ENCODE assay signal across 23 mouse cellular contexts in genomic region chr17:48402751-48403150, GRCm38 (mm10). TPM values are rescaled to one million over a fixed set of nuclear protein-coding genes. Genes with fewer than 3 reads are reported as not detected.
DNase-seq lines count a peak whose midpoint lies in the region; ATAC-seq lines count a peak whose summit lies in the region.
"Had no signal": no experiment of that assay in that cellular context is flagged by ENCODE, and none has a peak within 500 bp of the region (broad histone marks: within the 10 kb centered on the region; RNA-seq: fewer than 3 reads in every experiment).

No protein-coding gene starts in this region.

- DNase-seq in kidney, adult 11 months: peak; percentile 27
- DNase-seq in kidney, adult 9 months: peak; percentile 69
- DNase-seq in kidney, postnatal 4 days: no peak
- DNase-seq in liver, embryonic 13.5 days: no peak
- DNase-seq in ovary, adult 18-20 months (ENCODE audit: low spot score): no peak
- DNase-seq: adrenal gland, adult 8-10 months; adrenal gland, postnatal 14 days; adrenal gland, postnatal 36 days; cerebellum, adult 11-12 months; cerebellum, adult 2 months; cerebellum, adult 9-10 months; cerebellum, postnatal 10 days; cerebellum, postnatal 25 days had no signal

- 84% methylated on average over 3 of the region's 3 CpGs for WGBS in kidney, embryonic 15.5 days
- WGBS in liver, embryonic 13.5 days (ENCODE audit: insufficient replicate concordance): 88% methylated on average over 3 of the region's 3 CpGs
- WGBS in liver, embryonic 12.5 days (ENCODE audit: insufficient replicate concordance): 80% methylated on average over 3 of the region's 3 CpGs

- H3K27me3 ChIP-seq in kidney, embryonic 15.5 days: no peaks in the 10 kb centered on the region
- no peaks in the 10 kb centered on the region for H3K27me3 ChIP-seq in liver, embryonic 13.5 days
- H3K27me3 ChIP-seq in liver, embryonic 12.5 days (replicated peaks): no peaks in the 10 kb centered on the region
- H3K27me3 ChIP-seq: embryonic facial prominence, embryonic 12.5 days; forebrain, embryonic 13.5 days; forebrain, embryonic 15.5 days; Patski had no signal

- peaks cover 34% of the 10 kb centered on the region for H3K36me3 ChIP-seq in kidney, embryonic 15.5 days
- peaks cover 61% of the 10 kb centered on the region for H3K36me3 ChIP-seq in liver, embryonic 13.5 days
- peaks cover 59% of the 10 kb centered on the region for H3K36me3 ChIP-seq in liver, embryonic 12.5 days

- no peak overlapping the region for H3K9ac ChIP-seq in kidney, embryonic 15.5 days
- H3K9ac ChIP-seq in liver, embryonic 13.5 days: peak overlapping the region; percentile 29
- H3K9ac ChIP-seq in liver, embryonic 12.5 days: no peak overlapping the region
- H3K9ac ChIP-seq: embryonic facial prominence, embryonic 12.5 days; forebrain, embryonic 13.5 days; forebrain, embryonic 15.5 days had no signal

- no peak for ATAC-seq in kidney, embryonic 15.5 days (replicated peaks; ENCODE audit: low FRiP score)
- no peak for ATAC-seq in liver, embryonic 13.5 days (ENCODE audit: low read depth)
- ATAC-seq in liver, embryonic 12.5 days: no peak
- ATAC-seq: activated CD4-positive, CD25-positive, alpha-beta regulatory T cell, adult 4 months; forebrain, embryonic 13.5 days; forebrain, embryonic 15.5 days; Patski had no signal

- no peak overlapping the region for H3K4me3 ChIP-seq in kidney, embryonic 15.5 days (replicated peaks)
- no peak overlapping the region for H3K4me3 ChIP-seq in liver, embryonic 13.5 days (replicated peaks)
- H3K4me3 ChIP-seq in liver, embryonic 12.5 days: no peak overlapping the region
- H3K4me3 ChIP-seq: embryonic facial prominence, embryonic 10.5 days; embryonic facial prominence, embryonic 12.5 days; forebrain, embryonic 13.5 days; forebrain, embryonic 15.5 days had no signal

- no peak overlapping the region for H3K4me2 ChIP-seq in kidney, embryonic 15.5 days
- no peak overlapping the region for H3K4me2 ChIP-seq in liver, embryonic 13.5 days
- no peak overlapping the region for H3K4me2 ChIP-seq in liver, embryonic 12.5 days
- H3K4me2 ChIP-seq: embryonic facial prominence, embryonic 12.5 days; forebrain, embryonic 13.5 days; forebrain, embryonic 15.5 days had no signal

- H3K9me3 ChIP-seq in kidney, embryonic 15.5 days (replicated peaks): no peaks in the 10 kb centered on the region
- no peaks in the 10 kb centered on the region for H3K9me3 ChIP-seq in liver, embryonic 13.5 days (replicated peaks)
- H3K9me3 ChIP-seq in liver, embryonic 12.5 days (replicated peaks): no peaks in the 10 kb centered on the region
- H3K9me3 ChIP-seq: embryonic facial prominence, embryonic 10.5 days; embryonic facial prominence, embryonic 12.5 days; forebrain, embryonic 13.5 days; forebrain, embryonic 15.5 days; G1E had no signal

- no peak overlapping the region for H3K27ac ChIP-seq in kidney, embryonic 15.5 days
- no peak overlapping the region for H3K27ac ChIP-seq in liver, embryonic 13.5 days
- H3K27ac ChIP-seq in liver, embryonic 12.5 days: no peak overlapping the region
- H3K27ac ChIP-seq: embryonic facial prominence, embryonic 10.5 days; embryonic facial prominence, embryonic 12.5 days; forebrain, embryonic 13.5 days; forebrain, embryonic 15.5 days had no signal

- H3K4me1 ChIP-seq in kidney, embryonic 15.5 days: peaks cover 9% of the 10 kb centered on the region
- peaks cover 70% of the 10 kb centered on the region for H3K4me1 ChIP-seq in liver, embryonic 13.5 days (replicated peaks)
- H3K4me1 ChIP-seq in liver, embryonic 12.5 days: peaks cover 68% of the 10 kb centered on the region

RNA-seq across cellular contexts. Expression of gene Nfya, which starts 7.0 kb away (rescaled TPM):
- polyA plus RNA-seq in kidney, embryonic 15.5 days (2015; fragmentation: Nextera tagmentation; extraction: Ambion mirVana): 15.8 and 17.8 TPM in 2 replicates
- polyA plus RNA-seq in liver, embryonic 13.5 days (2015; fragmentation: Nextera tagmentation; extraction: Ambion mirVana): 7.2 and 9.7 TPM in 2 replicates
- 10.9 and 11.3 TPM in 2 replicates for polyA plus RNA-seq in liver, embryonic 12.5 days (2016; fragmentation: Nextera tagmentation; extraction: Ambion mirVana)

RNA-seq across cellular contexts. Expression of gene Oard1, which starts 7.1 kb away (rescaled TPM):
- 72.4 and 74.9 TPM in 2 replicates for polyA plus RNA-seq in kidney, embryonic 15.5 days (2015; fragmentation: Nextera tagmentation; extraction: Ambion mirVana)
- polyA plus RNA-seq in liver, embryonic 13.5 days (2015; fragmentation: Nextera tagmentation; extraction: Ambion mirVana): 58.9 and 61.8 TPM in 2 replicates
- polyA plus RNA-seq in liver, embryonic 12.5 days (2016; fragmentation: Nextera tagmentation; extraction: Ambion mirVana): 56.5 and 58.1 TPM in 2 replicates

RNA-seq across cellular contexts. Expression of gene Apobec2, which starts 30.0 kb away (rescaled TPM):
- 4.2 and 6.9 TPM in 2 replicates for polyA plus RNA-seq in kidney, embryonic 15.5 days (2015; fragmentation: Nextera tagmentation; extraction: Ambion mirVana)
- 1.2 TPM in 2 replicates for polyA plus RNA-seq in liver, embryonic 13.5 days (2015; fragmentation: Nextera tagmentation; extraction: Ambion mirVana)
- 0.83 and 1.2 TPM in 2 replicates for polyA plus RNA-seq in liver, embryonic 12.5 days (2016; fragmentation: Nextera tagmentation; extraction: Ambion mirVana)
- polyA plus RNA-seq: G1E had no signal

RNA-seq across cellular contexts. Expression of gene Treml1, which starts 43.0 kb away (rescaled TPM):
- 0.60 and 1.3 TPM in 2 replicates for polyA plus RNA-seq in kidney, embryonic 15.5 days (2015; fragmentation: Nextera tagmentation; extraction: Ambion mirVana)
- polyA plus RNA-seq in liver, embryonic 13.5 days (2015; fragmentation: Nextera tagmentation; extraction: Ambion mirVana): 24.1 and 25.5 TPM in 2 replicates
- 29.4 and 36.2 TPM in 2 replicates for polyA plus RNA-seq in liver, embryonic 12.5 days (2016; fragmentation: Nextera tagmentation; extraction: Ambion mirVana)
- polyA plus RNA-seq: activated CD4-positive, CD25-positive, alpha-beta regulatory T cell, adult 4 months; C2C12; Patski had no signal

RNA-seq across cellular contexts. Expression of gene Tspo2, which starts 48.6 kb away (rescaled TPM):
- 2.4 and 4.1 TPM in 2 replicates for polyA plus RNA-seq in kidney, embryonic 15.5 days (2015; fragmentation: Nextera tagmentation; extraction: Ambion mirVana)
- 134 and 152 TPM in 2 replicates for polyA plus RNA-seq in liver, embryonic 13.5 days (2015; fragmentation: Nextera tagmentation; extraction: Ambion mirVana)
- polyA plus RNA-seq in liver, embryonic 12.5 days (2016; fragmentation: Nextera tagmentation; extraction: Ambion mirVana): 123 and 126 TPM in 2 replicates
- polyA plus RNA-seq: C2C12 had no signal

Comparison
In these comparisons a context has a peak if more than half of its experiments do, and no peak if none do; other contexts are left out.
1. DNase-seq: peak in kidney, adult 11 months (single experiment) and kidney, adult 9 months (single experiment); none in kidney, postnatal 4 days (0 of 2), liver, embryonic 13.5 days (single experiment) and ovary, adult 18-20 months (single experiment).